Mouse (Mus musculus) stomach, embryonic 16.5 days (tissue): ENCODE measurements around the gene Sele. TPM values are rescaled to one million over a fixed set of nuclear protein-coding genes. Genes with fewer than 3 reads are reported as not detected.

Experiments
- ATAC-seq: fragments of 200-750 bp; cut with Nextera tagmentation; 2 replicates; pipeline ENCODE4 v1.8.0; 2017; ENCODE audit warnings: moderate number of reproducible peaks, moderate TSS enrichment; ENCODE audit not compliant: insufficient read depth, low FRiP score
- H3K27ac ChIP-seq: fragments of 300-500 bp; sonication (generic); 2 replicates; pipeline ENCODE4 v1.5.1; 2014; ENCODE audit warnings: low read length
- H3K27me3 ChIP-seq: fragments of 300-500 bp; sonication (generic); 2 replicates; pipeline ENCODE4 v1.6.1; 2014; ENCODE audit warnings: low read length, control low read depth, mixed read lengths; ENCODE audit not compliant: control insufficient read depth, insufficient read depth
- H3K36me3 ChIP-seq: fragments of 300-500 bp; sonication (generic); 2 replicates; pipeline ENCODE4 v1.6.1; 2014; ENCODE audit warnings: low read length; ENCODE audit not compliant: control insufficient read depth, insufficient read depth
- H3K4me1 ChIP-seq: fragments of 300-500 bp; sonication (generic); 2 replicates; pipeline ENCODE4 v1.6.1; 2014; ENCODE audit warnings: low read length, control low read depth, mixed read lengths; ENCODE audit not compliant: control insufficient read depth, insufficient read depth
- H3K4me2 ChIP-seq: fragments of 300-500 bp; sonication (generic); 2 replicates; pipeline ENCODE4 v1.6.1; 2014; ENCODE audit warnings: low read depth, low read length, mixed read lengths
- H3K4me3 ChIP-seq: fragments of 300-500 bp; sonication (generic); replicated peaks from 2 replicates; pipeline ENCODE4 v1.5.1; 2014; ENCODE audit warnings: mild to moderate bottlenecking, low read length
- H3K9ac ChIP-seq: fragments of 300-500 bp; sonication (generic); 2 replicates; pipeline ENCODE4 v1.6.1; 2014; ENCODE audit warnings: low read length
- H3K9me3 ChIP-seq: fragments of 300-500 bp; sonication (generic); replicated peaks from 2 replicates; pipeline ENCODE4 v1.6.1; 2016; ENCODE audit warnings: low read length, control low read depth; ENCODE audit not compliant: control insufficient read depth
- WGBS: fragments of 180-500 bp; shearing (Covaris S2); extraction: QIAGEN DNeasy Blood & Tissue Kit; methylation state at CpG from one replicate; pipeline ENCODE4 v1.1.7; 2014; 5-methylcytosine and 5-hydroxymethylcytosine counted together
- polyA plus RNA-seq: library from polyadenylated mRNA; unstranded; fragments of >200 nt; fragmentation: Nextera tagmentation; extraction: Ambion mirVana; gene quantifications from 2 replicates; pipeline ENCODE4 v1.2.1, GENCODE M21; 2015

The Sele gene
- polyA plus RNA-seq, 1 experiment from 2014 or later, result 0.05 TPM

DNA sequence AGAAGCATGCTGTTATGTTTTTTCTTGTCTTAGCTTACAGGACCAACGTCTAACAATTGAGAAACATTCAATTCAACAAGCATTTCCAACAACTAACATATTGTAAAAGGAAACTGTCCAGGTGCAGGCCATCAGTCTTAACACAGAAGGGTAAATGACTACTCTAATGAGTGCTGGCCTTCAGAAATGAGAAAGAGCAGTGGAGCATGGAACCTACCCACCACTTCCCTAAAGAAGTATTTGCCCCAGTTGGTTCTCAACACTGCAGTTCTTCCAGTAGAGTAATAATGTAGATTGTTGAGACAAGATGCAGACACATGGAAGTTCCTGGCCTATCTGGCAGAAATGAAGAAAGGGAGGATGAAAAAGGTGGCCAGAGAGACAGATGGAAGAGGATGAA, 28.4 kb downstream of the Sele start:
- Histone ChIP-seq H3K27me3 (no peaks in the 10 kb centered on the region), H3K27ac (no peak overlapping the region), H3K4me2 (no peak overlapping the region), H3K4me1 (no peaks in the 10 kb centered on the region), H3K9me3 (no peaks in the 10 kb centered on the region), H3K4me3 (no peak overlapping the region), H3K36me3 (no peaks in the 10 kb centered on the region), H3K9ac (no peak overlapping the region)
- no peak for ATAC-seq
- WGBS, result 48% methylated on average over 1 of the region's 1 CpGs

- no peak overlapping the region for H3K9ac ChIP-seq
- no peaks in the 10 kb centered on the region for H3K4me1 ChIP-seq
- WGBS, result 80% methylated on average over 3 of the region's 3 CpGs
- no peaks in the 10 kb centered on the region for H3K27me3 ChIP-seq
- H3K27ac ChIP-seq, result no peak overlapping the region
- no peak for ATAC-seq
- no peaks in the 10 kb centered on the region for H3K9me3 ChIP-seq
- no peak overlapping the region for H3K4me3 ChIP-seq
- no peak overlapping the region for H3K4me2 ChIP-seq
- no peaks in the 10 kb centered on the region for H3K36me3 ChIP-seq
Observed at GRCm38 (mm10) chr1:164077031-164077430, 29.0 kb downstream of the Sele start.

DNA sequence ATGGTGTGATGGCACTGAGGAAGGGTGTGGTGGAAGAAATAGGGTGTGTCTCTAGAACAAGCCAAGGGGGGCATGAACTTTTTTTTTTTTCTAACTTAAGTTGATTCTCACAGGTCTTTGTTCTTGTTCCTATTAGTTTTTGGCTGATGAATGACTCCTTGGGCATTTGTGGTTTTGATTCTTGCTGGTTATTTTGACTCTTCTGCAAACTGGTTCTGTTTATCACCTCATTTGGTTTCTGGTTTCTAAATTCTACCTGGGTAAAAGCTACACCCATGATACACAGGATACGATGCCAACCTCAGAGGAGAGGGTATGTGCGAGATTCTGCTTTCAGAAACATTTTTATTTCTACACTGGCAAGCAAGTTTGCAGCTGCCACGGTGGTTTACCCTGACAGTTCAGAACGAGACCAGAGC, 30.3 kb downstream of the Sele start:
- Histone ChIP-seq H3K4me3 (no peak overlapping the region), H3K9ac (no peak overlapping the region), H3K9me3 (no peaks in the 10 kb centered on the region), H3K27me3 (no peaks in the 10 kb centered on the region), H3K36me3 (no peaks in the 10 kb centered on the region), H3K4me1 (no peaks in the 10 kb centered on the region), H3K4me2 (no peak overlapping the region), H3K27ac (no peak overlapping the region)
- ATAC-seq, result no peak
- WGBS, result 72% methylated on average over 4 of the region's 4 CpGs

- Histone ChIP-seq H3K9ac (no peak overlapping the region), H3K27me3 (no peaks in the 10 kb centered on the region), H3K36me3 (no peaks in the 10 kb centered on the region), H3K9me3 (no peaks in the 10 kb centered on the region), H3K4me2 (no peak overlapping the region), H3K27ac (no peak overlapping the region), H3K4me3 (no peak overlapping the region), H3K4me1 (no peaks in the 10 kb centered on the region)
- ATAC-seq, result no peak
- WGBS, result 74% methylated on average over 11 of the region's 11 CpGs
Observed at GRCm38 (mm10) chr1:164079091-164079490, 31.1 kb downstream of the Sele start.

DNA sequence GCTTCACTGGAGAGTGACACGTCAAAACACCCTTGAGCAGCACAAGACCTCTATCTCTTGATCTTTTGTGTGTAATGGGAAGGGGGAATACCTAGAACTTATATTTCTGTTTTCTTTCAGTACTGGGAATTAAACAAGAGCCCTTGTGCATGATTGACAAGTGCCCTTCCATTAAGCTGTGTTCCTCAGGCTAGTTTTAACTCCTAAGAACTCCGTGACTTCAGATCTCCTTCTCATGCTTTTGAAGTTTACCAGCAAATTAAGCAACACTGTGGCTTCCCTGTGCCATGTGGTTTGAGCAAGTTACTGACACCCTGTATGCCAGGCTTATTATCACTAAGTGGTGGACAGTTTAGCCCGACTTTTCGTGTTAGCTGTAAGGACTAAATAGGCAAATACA, 35.0 kb downstream of the Sele start:
- Histone ChIP-seq H3K27ac (no peak overlapping the region), H3K9ac (no peak overlapping the region), H3K27me3 (no peaks in the 10 kb centered on the region), H3K9me3 (no peaks in the 10 kb centered on the region), H3K4me1 (no peaks in the 10 kb centered on the region), H3K4me2 (no peak overlapping the region), H3K36me3 (no peaks in the 10 kb centered on the region), H3K4me3 (no peak overlapping the region)
- no peak for ATAC-seq
- 83% methylated on average over 4 of the region's 4 CpGs for WGBS

GRCm38 (mm10) chr1:164086797-164087196, 38.8 kb downstream of the Sele start:
- Histone ChIP-seq H3K27me3 (no peaks in the 10 kb centered on the region), H3K4me3 (no peak overlapping the region), H3K36me3 (no peaks in the 10 kb centered on the region), H3K9ac (no peak overlapping the region), H3K9me3 (no peaks in the 10 kb centered on the region), H3K4me1 (no peaks in the 10 kb centered on the region), H3K4me2 (no peak overlapping the region), H3K27ac (no peak overlapping the region)
- WGBS, result 85% methylated on average over 3 of the region's 3 CpGs
- no peak for ATAC-seq

DNA sequence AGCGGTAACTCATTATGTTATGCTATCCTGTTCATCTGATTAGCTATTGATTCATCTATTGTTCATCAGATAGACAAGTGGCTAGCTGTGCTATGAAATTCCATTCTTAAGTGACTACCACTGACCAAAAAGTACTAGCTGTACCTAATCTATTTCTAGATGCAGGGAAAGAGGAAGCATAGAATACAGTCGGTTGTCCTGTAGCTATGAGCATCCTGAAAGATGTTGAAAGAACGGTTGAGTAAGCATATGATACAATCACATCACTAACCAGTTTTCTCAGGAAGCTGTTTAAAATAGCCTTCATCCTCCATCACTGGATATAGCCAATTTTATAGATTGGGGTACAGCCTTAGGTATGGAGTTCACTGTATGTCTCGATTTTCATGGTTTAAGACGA, 39.8 kb downstream of the Sele start:
- Histone ChIP-seq H3K4me1 (no peaks in the 10 kb centered on the region), H3K27me3 (no peaks in the 10 kb centered on the region), H3K9ac (no peak overlapping the region), H3K9me3 (no peaks in the 10 kb centered on the region), H3K27ac (no peak overlapping the region), H3K4me3 (no peak overlapping the region), H3K36me3 (no peaks in the 10 kb centered on the region), H3K4me2 (no peak overlapping the region)
- no peak for ATAC-seq
- 90% methylated on average over 5 of the region's 5 CpGs for WGBS

DNA sequence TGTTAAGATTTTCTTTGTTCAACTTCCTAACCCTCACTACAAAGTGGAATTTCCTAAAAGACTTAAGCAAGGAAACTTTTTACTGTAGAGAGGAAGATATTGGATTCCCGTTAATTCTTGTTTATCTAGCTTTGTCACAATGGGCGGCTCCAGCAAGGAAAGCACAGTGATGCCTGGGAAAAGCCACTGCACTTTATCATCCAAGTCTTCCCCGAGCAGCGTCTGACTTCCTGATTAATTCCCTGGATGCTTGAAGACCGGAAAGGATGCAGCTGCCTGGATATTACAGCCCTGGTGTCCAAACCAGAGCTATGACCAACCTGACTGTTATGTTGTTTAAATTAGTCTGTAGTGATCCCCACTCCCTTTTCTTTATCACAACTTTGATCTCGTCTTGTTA, 48.7 kb downstream of the Sele start:
- H3K36me3 ChIP-seq, result no peaks in the 10 kb centered on the region
- no peaks in the 10 kb centered on the region for H3K4me1 ChIP-seq
- H3K27me3 ChIP-seq, result no peaks in the 10 kb centered on the region
- no peaks in the 10 kb centered on the region for H3K9me3 ChIP-seq
- H3K27ac ChIP-seq, result no peak overlapping the region
- no peak overlapping the region for H3K4me3 ChIP-seq
- ATAC-seq, result no peak
- H3K9ac ChIP-seq, result no peak overlapping the region
- no peak overlapping the region for H3K4me2 ChIP-seq
- 23% methylated on average over 6 of the region's 6 CpGs for WGBS

DNA sequence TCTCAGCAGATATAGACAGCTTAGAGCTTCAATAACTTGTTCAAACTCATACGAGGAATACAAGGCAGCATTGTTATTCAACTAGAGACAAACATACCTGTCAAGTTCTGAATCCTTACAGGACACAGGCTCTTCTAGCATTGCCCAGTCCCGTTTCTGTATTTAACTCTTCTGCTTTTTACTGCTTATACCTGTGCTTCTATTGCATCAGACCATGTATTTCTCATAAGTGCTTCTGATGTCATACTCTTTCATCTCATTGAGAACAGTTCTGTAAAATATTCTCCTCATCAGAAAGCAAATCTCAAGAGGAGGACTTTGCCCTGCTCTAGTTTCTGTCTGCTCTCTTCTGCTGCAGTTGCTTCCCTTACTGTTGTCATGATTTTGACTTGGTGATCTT, 49.9 kb downstream of the Sele start:
- WGBS, result 68% methylated on average over 2 of the region's 2 CpGs
- Histone ChIP-seq H3K4me3 (no peak overlapping the region), H3K27ac (no peak overlapping the region), H3K9ac (no peak overlapping the region), H3K4me2 (no peak overlapping the region), H3K9me3 (no peaks in the 10 kb centered on the region), H3K36me3 (no peaks in the 10 kb centered on the region), H3K4me1 (no peaks in the 10 kb centered on the region), H3K27me3 (no peaks in the 10 kb centered on the region)
- ATAC-seq, result no peak

DNA sequence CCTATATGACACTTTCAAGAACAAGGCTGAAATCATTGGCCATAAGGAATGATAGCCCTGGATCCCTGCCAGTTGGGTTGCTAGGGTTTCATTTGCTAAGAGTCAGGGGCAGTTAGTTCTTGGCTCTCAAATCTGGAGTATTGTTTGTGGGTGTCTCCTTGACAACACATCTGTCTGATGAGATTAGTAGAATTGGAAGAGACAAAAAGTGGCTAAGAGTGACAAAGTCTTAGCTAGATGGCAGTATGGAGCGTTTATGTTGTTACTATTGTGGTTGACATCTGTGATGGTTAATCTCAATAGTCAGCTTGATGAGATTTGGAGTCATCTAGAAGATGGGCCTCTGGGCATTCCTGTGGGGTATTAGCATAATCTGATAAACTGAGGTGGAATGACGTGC, 50.3 kb downstream of the Sele start:
- WGBS, result 70% methylated on average over 2 of the region's 2 CpGs
- no peak overlapping the region for H3K9ac ChIP-seq
- H3K4me2 ChIP-seq, result no peak overlapping the region
- no peaks in the 10 kb centered on the region for H3K36me3 ChIP-seq
- no peaks in the 10 kb centered on the region for H3K9me3 ChIP-seq
- no peak for ATAC-seq
- H3K4me3 ChIP-seq, result no peak overlapping the region
- H3K4me1 ChIP-seq, result no peaks in the 10 kb centered on the region
- no peaks in the 10 kb centered on the region for H3K27me3 ChIP-seq
- no peak overlapping the region for H3K27ac ChIP-seq
